Mouse (Mus musculus) hindbrain, embryonic 11.5 days (tissue): ENCODE results near the gene Fbxw13. TPM values are rescaled to one million over a fixed set of nuclear protein-coding genes. Genes with fewer than 3 reads are reported as not detected.
"Not testable (repeated sequence)": the region's sequence is repeated elsewhere in the genome, so short reads cannot be mapped to it uniquely, and the experiment has no call there.

ENCODE experiments used
- ATAC-seq: fragments of 200-750 bp; cut with Nextera tagmentation; 2 replicates; pipeline ENCODE4 v1.8.0; 2017; ENCODE audit warnings: mild to moderate bottlenecking, moderate TSS enrichment, moderate library complexity; ENCODE audit not compliant: low FRiP score
- DNase-seq: peaks from one replicate; pipeline ENCODE4 v3.0.0-alpha.2; 2015; ENCODE audit warnings: low spot score
- H3K27ac ChIP-seq: fragments of 300-500 bp; sonication (generic); 2 replicates; pipeline ENCODE4 v1.5.1; 2014; ENCODE audit warnings: mild to moderate bottlenecking, low read depth, low read length
- H3K27me3 ChIP-seq: fragments of 300-500 bp; sonication (generic); 2 replicates; pipeline ENCODE4 v1.6.1; 2014; ENCODE audit warnings: mild to moderate bottlenecking, low read length, moderate library complexity, mixed read lengths; ENCODE audit not compliant: control insufficient read depth, insufficient read depth
- H3K36me3 ChIP-seq: fragments of 300-500 bp; sonication (generic); 2 replicates; pipeline ENCODE4 v1.6.1; 2014; ENCODE audit warnings: mild to moderate bottlenecking, low read length, moderate library complexity, mixed read lengths; ENCODE audit not compliant: control insufficient read depth, insufficient read depth
- H3K4me1 ChIP-seq: fragments of 300-500 bp; sonication (generic); replicated peaks from 2 replicates; pipeline ENCODE4 v1.6.1; 2014; ENCODE audit warnings: low read length, mixed read lengths; ENCODE audit not compliant: control insufficient read depth, insufficient read depth
- H3K4me2 ChIP-seq: fragments of 300-500 bp; sonication (generic); replicated peaks from 2 replicates; pipeline ENCODE4 v1.6.1; 2014; ENCODE audit warnings: mild to moderate bottlenecking, low read depth, low read length
- H3K4me3 ChIP-seq: fragments of 300-500 bp; sonication (generic); 2 replicates; pipeline ENCODE4 v1.5.1; 2014; ENCODE audit warnings: low read depth, low read length
- H3K9ac ChIP-seq: fragments of 300-500 bp; sonication (generic); 2 replicates; pipeline ENCODE4 v1.6.1; 2014; ENCODE audit warnings: low read depth, low read length
- H3K9me3 ChIP-seq: fragments of 300-500 bp; sonication (generic); 2 replicates; pipeline ENCODE4 v1.6.1; 2016; ENCODE audit warnings: low read length; ENCODE audit not compliant: control insufficient read depth
- WGBS: fragments of 180-500 bp; shearing (Covaris S2); extraction: QIAGEN DNeasy Blood & Tissue Kit; methylation state at CpG from one replicate; pipeline ENCODE4 v1.1.7; 2014; 5-methylcytosine and 5-hydroxymethylcytosine counted together
- polyA plus RNA-seq: library from polyadenylated mRNA; unstranded; fragments of >200 nt; fragmentation: Nextera tagmentation; extraction: Ambion mirVana; gene quantifications from 2 replicates; pipeline ENCODE4 v1.2.1, GENCODE M21; 2014

The Fbxw13 gene
- polyA plus RNA-seq, 1 experiment from 2014 or later: not detected

GRCm38 (mm10) chr9:109161941-109162340 is 33.8 kb downstream of the Fbxw13 start, which contains the start of gene Fbxw21:
Gene Fbxw21, minus strand, starts transcription at chr9:109162041.
- no peaks in the 10 kb centered on the region for H3K9me3 ChIP-seq
- 83% methylated on average over 3 of the region's 3 CpGs for WGBS
- ATAC-seq: no peak
- H3K9ac ChIP-seq: no peak within 1 kb of the TSS
- H3K27ac ChIP-seq: no peak within 1 kb of the TSS
- H3K36me3 ChIP-seq: no peaks in the 10 kb centered on the region
- H3K4me1 ChIP-seq: no peaks in the 10 kb centered on the region
- no peak within 1 kb of the TSS for H3K4me2 ChIP-seq
- H3K4me3 ChIP-seq: no peak within 1 kb of the TSS
- no peaks in the 10 kb centered on the region for H3K27me3 ChIP-seq
- no peak for DNase-seq

- not testable (repeated sequence) for H3K9me3 ChIP-seq, H3K4me3 ChIP-seq, H3K9ac ChIP-seq, H3K4me2 ChIP-seq, H3K27ac ChIP-seq, H3K27me3 ChIP-seq, H3K4me1 ChIP-seq, H3K36me3 ChIP-seq, DNase-seq, ATAC-seq
- 72% methylated on average over 4 of the region's 4 CpGs for WGBS
Observed at GRCm38 (mm10) chr9:109140414-109140813, 55.4 kb downstream of the Fbxw13 start.

GRCm38 (mm10) chr9:109130076-109130475 is 65.7 kb downstream of the Fbxw13 start:
- H3K36me3 ChIP-seq: no peaks in the 10 kb centered on the region
- WGBS: 91% methylated on average over 5 of the region's 5 CpGs
- H3K9me3 ChIP-seq: no peaks in the 10 kb centered on the region

More at GRCm38 (mm10) chr9:109130076-109130475, 65.7 kb downstream of the Fbxw13 start:
- H3K4me1 ChIP-seq: no peaks in the 10 kb centered on the region
- no peak overlapping the region for H3K27ac ChIP-seq
- H3K4me2 ChIP-seq: no peak overlapping the region
- ATAC-seq (no peak), DNase-seq (no peak)
- H3K9ac ChIP-seq: no peak overlapping the region
- no peaks in the 10 kb centered on the region for H3K27me3 ChIP-seq
- H3K4me3 ChIP-seq: no peak overlapping the region

Other genes starting within 250 kb of the Fbxw13 start
- 1.2 and 2.6 TPM in 2 replicates for gene Col7a1, start 242.4 kb downstream of the Fbxw13 start, polyA plus RNA-seq
- not detected in 2 replicates for gene Ucn2, start 210.0 kb downstream of the Fbxw13 start, polyA plus RNA-seq
- gene Pfkfb4, start 204.2 kb downstream of the Fbxw13 start, polyA plus RNA-seq: 10.9 and 12.8 TPM in 2 replicates
- gene Shisa5, start 157.4 kb downstream of the Fbxw13 start, polyA plus RNA-seq: 33.4 and 34.1 TPM in 2 replicates
- gene Trex1, start 136.2 kb downstream of the Fbxw13 start, polyA plus RNA-seq: 7.5 and 9.7 TPM in 2 replicates
- 26.0 TPM in 2 replicates for gene Atrip, start 121.9 kb downstream of the Fbxw13 start, polyA plus RNA-seq
- 11.0 and 12.3 TPM in 2 replicates for gene Ccdc51, start 113.5 kb downstream of the Fbxw13 start, polyA plus RNA-seq
- gene Tma7, start 113.4 kb downstream of the Fbxw13 start, polyA plus RNA-seq: 756 and 774 TPM in 2 replicates
- 16.9 and 18.2 TPM in 2 replicates for gene Plxnb1, start 100.6 kb downstream of the Fbxw13 start, polyA plus RNA-seq
- gene Fbxw21, start 33.9 kb downstream of the Fbxw13 start, polyA plus RNA-seq: not detected in 2 replicates
- not detected in 2 replicates for gene Fbxw20, start 38.8 kb upstream of the Fbxw13 start, polyA plus RNA-seq
- not detected in 2 replicates for gene Fbxw14, start 91.7 kb upstream of the Fbxw13 start, polyA plus RNA-seq
- gene Fbxw28, start 143.7 kb upstream of the Fbxw13 start, polyA plus RNA-seq: not detected in 2 replicates
- not detected in 2 replicates for gene Fbxw22, start 208.3 kb upstream of the Fbxw13 start, polyA plus RNA-seq